Mouse (Mus musculus) limb, embryonic 14.5 days (tissue): ENCODE data around the gene Mmp2. TPM values are rescaled to one million over a fixed set of nuclear protein-coding genes. Genes with fewer than 3 reads are reported as not detected.
"Not testable (repeated sequence)": the region's sequence is repeated elsewhere in the genome, so short reads cannot be mapped to it uniquely, and the experiment has no call there.

Source experiments
- ATAC-seq: fragments of 200-750 bp; cut with Nextera tagmentation; 2 replicates; pipeline ENCODE4 v1.8.0; 2017; ENCODE audit warnings: low read depth, moderate number of reproducible peaks, moderate TSS enrichment; ENCODE audit not compliant: low FRiP score
- DNase-seq: peaks from one replicate; pipeline ENCODE4 v3.0.0-alpha.2; 2015; ENCODE audit warnings: low spot score
- H3K27ac ChIP-seq: fragments of 300-500 bp; sonication (generic); replicated peaks from 2 replicates; pipeline ENCODE4 v1.5.1; 2014; ENCODE audit warnings: low read depth, mild to moderate bottlenecking, low read length, moderate library complexity, mixed read lengths
- H3K27me3 ChIP-seq: fragments of 300-500 bp; sonication (generic); 2 replicates; pipeline ENCODE4 v1.6.1; 2014; ENCODE audit warnings: low read length, mixed read lengths; ENCODE audit not compliant: control insufficient read depth, insufficient read depth
- H3K36me3 ChIP-seq: fragments of 300-500 bp; sonication (generic); 2 replicates; pipeline ENCODE4 v1.6.1; 2014; ENCODE audit warnings: mild to moderate bottlenecking, low read length, moderate library complexity, mixed read lengths; ENCODE audit not compliant: control insufficient read depth, insufficient read depth
- H3K4me1 ChIP-seq: fragments of 300-500 bp; sonication (generic); 2 replicates; pipeline ENCODE4 v1.6.1; 2014; ENCODE audit warnings: antibody characterized with exemption, low read length, mixed read lengths; ENCODE audit not compliant: control insufficient read depth, insufficient read depth
- H3K4me2 ChIP-seq: fragments of 300-500 bp; sonication (generic); replicated peaks from 2 replicates; pipeline ENCODE4 v1.6.1; 2014; ENCODE audit warnings: low read depth, mild to moderate bottlenecking, low read length, moderate library complexity; ENCODE audit not compliant: severe bottlenecking
- H3K4me3 ChIP-seq: fragments of 300-500 bp; sonication (generic); replicated peaks from 2 replicates; pipeline ENCODE4 v1.5.1; 2014; ENCODE audit warnings: low read length
- H3K9ac ChIP-seq: fragments of 300-500 bp; sonication (generic); 2 replicates; pipeline ENCODE4 v1.6.1; 2014; ENCODE audit warnings: mild to moderate bottlenecking, low read depth, low read length, moderate library complexity; ENCODE audit not compliant: severe bottlenecking
- H3K9me3 ChIP-seq: fragments of 300-500 bp; sonication (generic); 2 replicates; pipeline ENCODE4 v1.6.1; 2016; ENCODE audit warnings: low read length; ENCODE audit not compliant: control insufficient read depth
- POLR2A ChIP-seq: fragments of 200-500 bp; IDR thresholded peaks from 2 replicates; pipeline ENCODE4 v1.8.0; 2012; ENCODE audit warnings: inconsistent platforms, mild to moderate bottlenecking, moderate library complexity, borderline replicate concordance; ENCODE audit not compliant: insufficient read depth, insufficient read length; ENCODE audit errors: extremely low read depth
- WGBS: fragments of 180-500 bp; shearing (Covaris S2); extraction: QIAGEN DNeasy Blood & Tissue Kit; methylation state at CpG from one replicate; pipeline ENCODE4 v1.1.7; 2014; 5-methylcytosine and 5-hydroxymethylcytosine counted together
- polyA plus RNA-seq, 2 experiments: library from polyadenylated mRNA; depleted of rRNA in 1 of 2; stranded (reverse) in 1 of 2; unstranded in 1 of 2; fragments of >200 nt; fragmentation: Nextera tagmentation in 1 of 2; extraction: Ambion mirVana in 1 of 2; gene quantifications; 2 replicates each; pipeline versions ENCODE4 v1.2.1 to v1.2.3; 2012 to 2014

Gene Mmp2
- polyA plus RNA-seq (2012; rRNA removed) (295 and 361 TPM in 2 replicates), polyA plus RNA-seq (2014; fragmentation: Nextera tagmentation; extraction: Ambion mirVana) (338 and 372 TPM in 2 replicates)

DNA sequence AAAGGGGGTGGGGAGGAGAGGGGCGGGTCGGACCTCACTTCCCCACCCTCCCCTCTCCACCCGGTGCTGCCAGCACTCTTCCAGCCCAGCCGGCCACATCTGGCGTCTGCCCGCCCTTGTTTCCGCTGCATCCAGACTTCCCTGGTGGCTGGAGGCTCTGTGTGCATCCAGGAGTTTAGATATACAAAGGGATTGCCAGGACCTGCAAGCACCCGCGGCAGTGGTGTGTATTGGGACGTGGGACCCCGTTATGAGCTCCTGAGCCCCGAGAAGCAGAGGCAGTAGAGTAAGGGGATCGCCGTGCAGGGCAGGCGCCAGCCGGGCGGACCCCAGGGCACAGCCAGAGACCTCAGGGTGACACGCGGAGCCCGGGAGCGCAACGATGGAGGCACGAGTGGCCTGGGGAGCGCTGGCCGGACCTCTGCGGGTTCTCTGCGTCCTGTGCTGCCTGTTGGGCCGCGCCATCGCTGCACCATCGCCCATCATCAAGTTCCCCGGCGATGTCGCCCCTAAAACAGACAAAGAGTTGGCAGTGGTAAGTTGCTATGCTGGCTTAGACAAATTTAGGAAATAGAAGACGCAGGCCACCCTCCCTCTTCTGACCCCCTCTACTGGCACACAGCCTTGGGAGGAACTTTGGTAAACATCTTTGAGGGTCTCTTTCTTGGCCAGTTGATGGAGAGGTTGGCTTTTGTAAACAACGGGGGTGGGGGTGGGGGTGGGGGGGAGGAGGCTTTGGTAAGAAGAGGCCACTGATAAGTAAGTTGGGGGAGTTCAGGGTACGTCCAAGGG is at the start of gene Mmp2:
Gene Mmp2 (plus strand): TSS at position 49 of the 792 bp plus-strand sequence.
- no peaks in the 10 kb centered on the region for H3K9me3 ChIP-seq
- H3K4me1 ChIP-seq, result peaks cover 18% of the 10 kb centered on the region
- peak; percentile 85 for ATAC-seq
- H3K4me3 ChIP-seq, result peak within 1 kb of the TSS; percentile 67
- peak; percentile 69 for DNase-seq
- peak within 1 kb of the TSS; percentile 69 for H3K4me2 ChIP-seq
- peak within 1 kb of the TSS; percentile 88 for H3K9ac ChIP-seq
- no peaks in the 10 kb centered on the region for H3K27me3 ChIP-seq
- peak within 1 kb of the TSS; percentile 91 for H3K27ac ChIP-seq
- peak; percentile 61; the same call in 1 of the 2 replicates for TF ChIP-seq POLR2A
- peaks cover 21% of the 10 kb centered on the region for H3K36me3 ChIP-seq
- under 1% methylated on average over 33 of the region's 37 CpGs for WGBS

DNA sequence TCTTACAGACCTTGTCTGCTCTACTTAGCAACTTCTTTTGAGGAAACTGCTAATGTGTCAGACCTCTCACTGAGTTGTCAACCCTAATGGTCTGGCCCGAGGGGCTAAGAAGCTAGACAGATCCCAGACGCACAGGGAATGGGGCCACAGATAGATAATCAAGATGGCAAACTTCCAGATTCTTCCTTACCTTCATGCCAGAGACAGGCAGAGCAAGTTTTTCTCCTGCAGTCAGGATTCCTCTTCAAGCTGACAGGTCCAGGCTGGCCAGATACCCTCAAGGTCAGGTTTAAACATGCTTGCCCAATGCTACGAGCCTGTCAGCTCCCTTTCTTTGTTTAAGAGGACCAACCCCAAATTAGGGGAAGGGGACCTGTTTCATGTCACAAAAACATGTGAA is 46.1 kb upstream of the Mmp2 start:
- DNase-seq, result peak; percentile 69
- H3K4me1 ChIP-seq, result no peaks in the 10 kb centered on the region
- no peak for ATAC-seq
- no peak for TF ChIP-seq POLR2A
- 34% methylated on average over 3 of the region's 3 CpGs for WGBS
- no peak overlapping the region for H3K4me3 ChIP-seq
- H3K27me3 ChIP-seq, result no peaks in the 10 kb centered on the region
- H3K9me3 ChIP-seq, result no peaks in the 10 kb centered on the region
- H3K36me3 ChIP-seq, result no peaks in the 10 kb centered on the region
- no peak overlapping the region for H3K27ac ChIP-seq
- no peak overlapping the region for H3K9ac ChIP-seq
- no peak overlapping the region for H3K4me2 ChIP-seq

DNA sequence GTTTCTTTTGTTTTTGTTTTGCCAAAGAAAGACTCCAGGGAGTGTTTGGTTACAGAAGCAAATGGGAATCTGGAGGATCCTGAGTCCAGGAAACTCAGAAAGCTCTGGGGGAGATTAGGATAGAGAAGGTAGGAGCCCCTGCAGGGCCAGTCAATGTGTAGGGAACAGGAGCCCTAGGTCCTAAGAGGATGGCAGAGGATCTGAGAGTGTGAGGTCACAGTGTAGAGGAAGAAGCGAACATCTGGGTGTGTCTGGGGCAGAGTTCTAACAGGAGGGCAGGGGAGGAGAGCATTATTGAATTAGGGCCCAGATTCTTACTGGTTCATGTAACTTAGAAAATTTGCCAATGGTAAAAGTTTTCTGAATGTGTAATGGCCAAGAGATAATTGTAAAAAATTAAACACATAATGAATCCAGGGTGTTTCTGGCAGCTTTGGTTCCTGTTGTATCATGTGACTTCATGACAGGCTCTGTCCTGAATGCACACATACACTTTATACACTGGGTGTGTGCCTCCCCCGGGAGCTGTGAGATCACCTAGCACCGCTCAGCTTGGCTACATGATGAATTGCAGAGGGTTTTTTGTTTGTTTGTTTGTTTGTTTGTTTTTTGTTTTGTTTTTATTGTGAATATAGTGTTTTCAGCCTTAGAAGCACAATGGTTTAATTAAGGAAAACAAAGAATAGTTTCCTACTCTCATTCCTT is 43.0 kb upstream of the Mmp2 start:
- Histone ChIP-seq H3K4me2 (no peak overlapping the region), H3K27me3 (no peaks in the 10 kb centered on the region), H3K4me3 (no peak overlapping the region), H3K27ac (no peak overlapping the region), H3K36me3 (no peaks in the 10 kb centered on the region), H3K4me1 (no peaks in the 10 kb centered on the region), H3K9ac (no peak overlapping the region), H3K9me3 (no peaks in the 10 kb centered on the region)
- TF ChIP-seq POLR2A, result no peak
- no peak for ATAC-seq
- 72% methylated on average over 3 of the region's 3 CpGs for WGBS
- DNase-seq, result no peak

DNA sequence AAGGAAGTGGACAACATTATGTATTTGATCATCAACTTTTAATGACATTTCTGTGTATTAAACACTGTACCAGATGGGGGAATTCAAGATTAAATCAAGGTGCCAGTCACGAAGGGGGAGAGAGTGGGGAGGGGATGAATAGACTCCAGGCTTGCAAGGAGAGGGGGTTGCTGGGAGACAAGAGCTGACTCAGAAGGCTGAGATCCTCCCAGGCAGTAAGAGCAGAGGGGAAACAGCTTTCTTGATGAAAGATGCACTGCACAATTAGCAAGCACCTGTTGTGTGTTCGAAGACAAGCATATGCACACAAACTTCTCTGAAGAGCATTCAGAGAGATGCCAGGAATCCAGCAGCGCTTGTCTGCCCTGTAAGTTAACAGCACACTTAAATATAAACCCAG is 36.3 kb upstream of the Mmp2 start:
- Histone ChIP-seq H3K4me2 (no peak overlapping the region), H3K27ac (no peak overlapping the region), H3K9me3 (no peaks in the 10 kb centered on the region), H3K9ac (no peak overlapping the region), H3K36me3 (no peaks in the 10 kb centered on the region), H3K4me3 (no peak overlapping the region), H3K27me3 (no peaks in the 10 kb centered on the region), H3K4me1 (no peaks in the 10 kb centered on the region)
- ATAC-seq, result no peak
- DNase-seq, result no peak
- WGBS, result 56% methylated on average over 3 of the region's 3 CpGs
- no peak for TF ChIP-seq POLR2A

DNA sequence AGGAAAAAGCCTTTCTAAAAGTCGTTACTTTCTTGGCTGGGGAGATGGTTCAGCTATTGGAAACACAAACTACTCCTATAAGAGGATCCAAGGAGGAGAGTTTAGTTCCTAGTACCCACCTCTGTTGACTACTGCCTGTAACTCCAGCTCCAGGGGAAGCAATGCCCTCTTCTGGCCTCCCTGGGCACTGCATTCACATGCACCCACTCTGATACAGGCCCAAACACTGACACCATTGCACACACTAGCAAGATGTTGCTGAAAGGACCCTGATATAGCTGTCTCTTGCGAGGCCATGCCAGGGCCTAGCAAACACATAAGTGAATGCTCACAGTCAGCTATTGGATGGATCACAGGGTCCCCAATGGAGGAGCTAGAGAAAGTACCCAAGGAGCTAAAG is 35.1 kb upstream of the Mmp2 start:
- H3K9ac ChIP-seq, DNase-seq, H3K27me3 ChIP-seq, H3K36me3 ChIP-seq, H3K4me2 ChIP-seq, H3K27ac ChIP-seq, H3K9me3 ChIP-seq, H3K4me1 ChIP-seq, ATAC-seq, H3K4me3 ChIP-seq: not testable (repeated sequence)
- WGBS, result 83% methylated on average over 2 of the region's 2 CpGs
